Mouse (Mus musculus) cerebellum, postnatal 10 days (tissue): ENCODE results near the gene Gyg.

ENCODE experiments used
- DNase-seq, 2 experiments: peaks; one replicate each; pipeline ENCODE4 v3.0.0; 2021; ENCODE audit warnings: mixed read lengths in 2 of 2

The Gyg gene

GRCm38 (mm10) chr3:20154531-20155367, at the start of gene Gyg:
TSS of gene Gyg (minus strand) at chr3:20155317.
- peak; percentile 49 to 61 for DNase-seq

- DNase-seq: peak; percentile 71 to 77
Measured at GRCm38 (mm10) chr3:20198869-20199268, 43.8 kb upstream of the Gyg start.

GRCm38 (mm10) chr3:20197878-20198277, 42.8 kb upstream of the Gyg start:
- DNase-seq: no peak

- DNase-seq: no peak
Measured at GRCm38 (mm10) chr3:20188976-20189675, 34.0 kb upstream of the Gyg start.

GRCm38 (mm10) chr3:20172394-20172793, 17.3 kb upstream of the Gyg start:
- DNase-seq: no peak

- DNase-seq: no peak
Measured at GRCm38 (mm10) chr3:20167487-20167886, 12.4 kb upstream of the Gyg start.

DNA sequence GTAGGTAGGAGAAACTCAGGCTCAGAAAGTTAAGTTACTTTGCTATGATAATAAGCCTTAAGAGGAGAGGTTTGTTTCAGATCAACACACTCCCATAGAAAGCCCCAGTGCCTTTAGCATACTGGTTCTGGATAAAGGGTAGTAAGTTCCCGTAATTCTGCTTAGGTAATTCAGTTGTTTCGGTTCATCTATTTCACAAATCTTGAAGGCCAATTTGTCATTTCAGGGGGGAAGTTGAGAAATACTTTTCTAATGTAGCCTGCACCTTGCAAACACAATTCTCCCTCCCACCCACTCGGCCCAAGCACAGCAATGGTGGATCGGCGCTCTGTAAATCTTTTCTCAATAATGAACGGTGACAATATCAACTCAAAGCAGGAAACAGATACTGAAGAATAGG, 359 bp upstream of the Gyg start:
- no peak for DNase-seq

GRCm38 (mm10) chr3:20151651-20152050, 3.5 kb downstream of the Gyg start:
- DNase-seq: no peak

DNA sequence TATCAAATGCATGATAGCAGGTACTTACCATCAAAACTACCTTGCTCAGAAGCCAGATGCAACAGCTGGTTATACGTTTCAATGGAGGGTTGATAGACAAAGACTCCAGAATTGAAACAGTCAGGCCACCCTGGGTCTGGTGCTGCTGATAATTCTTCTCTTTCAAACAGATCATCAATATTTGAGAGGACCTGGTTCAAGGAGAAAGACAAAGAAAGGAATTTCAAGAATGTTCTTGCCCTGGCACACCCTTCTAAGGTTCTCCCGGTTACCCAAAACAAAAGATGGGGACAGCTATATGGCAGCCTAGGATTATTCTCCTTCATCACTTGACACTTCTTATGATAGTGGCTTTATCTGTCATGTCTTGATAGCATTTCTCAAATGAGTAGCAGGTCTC, 4.6 kb downstream of the Gyg start:
- DNase-seq: no peak

- DNase-seq: no peak
Measured at GRCm38 (mm10) chr3:20147647-20148046, 7.5 kb downstream of the Gyg start.

DNA sequence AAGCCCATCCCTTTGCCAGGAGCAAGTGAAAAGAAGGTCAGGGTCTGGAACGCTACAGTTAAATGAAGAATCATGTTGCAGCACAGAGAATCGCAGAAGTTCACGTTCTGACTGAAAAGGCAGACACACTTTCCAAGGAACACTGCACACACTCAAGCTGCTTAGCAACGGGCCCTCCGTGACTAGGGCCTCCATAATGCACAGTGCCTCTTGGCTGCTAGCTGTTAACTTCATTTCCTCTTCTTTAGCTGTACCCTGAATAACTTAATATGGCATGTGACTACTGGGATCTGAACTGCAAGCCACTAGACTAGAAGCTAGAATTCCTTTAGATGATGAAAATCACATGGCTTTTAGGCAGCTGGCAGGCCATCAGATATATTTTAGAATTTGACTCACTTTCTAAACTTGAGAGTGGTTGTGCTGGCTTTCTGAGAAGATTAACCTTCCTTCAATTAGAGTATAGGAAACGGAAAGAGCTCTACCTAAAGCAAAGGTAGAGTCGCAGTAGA, 8.2 kb downstream of the Gyg start:
- DNase-seq: no peak

DNA sequence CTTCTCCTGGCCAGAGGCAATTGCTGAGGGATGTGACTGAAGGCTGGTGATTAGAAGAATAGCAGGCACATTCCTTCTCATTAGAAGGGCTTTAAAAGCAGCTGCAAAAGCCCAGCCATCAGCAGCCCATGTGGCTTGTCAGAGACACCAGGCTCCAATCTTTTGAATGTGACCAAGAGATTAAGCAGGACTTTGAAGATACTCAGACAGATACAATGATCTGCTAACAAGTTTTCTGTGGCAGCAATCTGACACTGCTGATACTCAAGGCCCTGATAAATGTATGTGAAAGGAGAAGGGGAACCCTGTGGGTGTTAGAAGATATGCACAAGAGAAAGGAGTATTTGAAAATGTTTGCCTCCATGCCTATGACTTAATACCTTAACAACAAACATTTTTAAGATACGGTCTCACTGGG, 9.4 kb downstream of the Gyg start:
- DNase-seq: no peak

- DNase-seq: no peak
Measured at GRCm38 (mm10) chr3:20144401-20144800, 10.7 kb downstream of the Gyg start.

GRCm38 (mm10) chr3:20143726-20144125, 11.4 kb downstream of the Gyg start:
- DNase-seq: no peak

DNA sequence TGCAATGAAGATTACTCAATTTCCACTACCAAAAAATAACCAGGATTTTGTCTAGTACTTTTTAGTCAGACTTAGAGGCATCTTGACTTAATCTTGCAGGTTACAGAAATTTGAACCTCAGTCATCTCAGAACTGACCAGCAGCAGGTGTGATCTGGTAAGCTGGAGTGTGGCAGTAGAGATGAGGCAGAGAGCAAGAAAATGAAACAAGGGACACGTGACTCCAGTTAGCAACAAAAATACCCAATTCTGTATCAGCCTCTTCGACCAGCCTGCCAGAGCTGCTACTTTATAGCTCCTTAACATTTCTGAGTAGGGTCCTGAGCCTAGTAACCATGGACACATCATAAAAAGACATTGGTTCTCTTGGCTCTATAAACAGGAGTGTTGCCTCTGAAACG, 12.5 kb downstream of the Gyg start:
- no peak for DNase-seq

GRCm38 (mm10) chr3:20142101-20142500, 13.0 kb downstream of the Gyg start:
- no peak for DNase-seq

DNA sequence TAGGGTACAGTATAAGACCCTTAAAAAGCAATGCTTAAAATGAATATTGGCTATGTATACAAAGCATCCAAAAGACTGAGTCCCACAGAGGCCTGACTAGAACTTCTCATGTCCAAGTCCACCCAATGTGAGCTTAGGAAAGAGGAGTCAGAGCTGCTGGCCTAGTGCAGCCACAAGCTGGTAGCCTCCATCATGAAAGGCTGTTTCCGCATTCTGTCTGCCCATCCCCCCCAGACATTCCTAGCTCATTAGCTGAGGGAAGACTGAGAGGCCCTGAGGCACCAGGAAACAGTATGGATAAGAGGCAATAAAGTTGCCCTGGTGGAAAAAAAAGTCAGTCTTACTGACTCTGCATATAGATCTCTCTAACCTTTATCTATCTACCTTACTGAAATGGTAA, 13.4 kb downstream of the Gyg start:
- DNase-seq: no peak

- DNase-seq: no peak
Measured at GRCm38 (mm10) chr3:20141240-20141639, 13.9 kb downstream of the Gyg start.

DNA sequence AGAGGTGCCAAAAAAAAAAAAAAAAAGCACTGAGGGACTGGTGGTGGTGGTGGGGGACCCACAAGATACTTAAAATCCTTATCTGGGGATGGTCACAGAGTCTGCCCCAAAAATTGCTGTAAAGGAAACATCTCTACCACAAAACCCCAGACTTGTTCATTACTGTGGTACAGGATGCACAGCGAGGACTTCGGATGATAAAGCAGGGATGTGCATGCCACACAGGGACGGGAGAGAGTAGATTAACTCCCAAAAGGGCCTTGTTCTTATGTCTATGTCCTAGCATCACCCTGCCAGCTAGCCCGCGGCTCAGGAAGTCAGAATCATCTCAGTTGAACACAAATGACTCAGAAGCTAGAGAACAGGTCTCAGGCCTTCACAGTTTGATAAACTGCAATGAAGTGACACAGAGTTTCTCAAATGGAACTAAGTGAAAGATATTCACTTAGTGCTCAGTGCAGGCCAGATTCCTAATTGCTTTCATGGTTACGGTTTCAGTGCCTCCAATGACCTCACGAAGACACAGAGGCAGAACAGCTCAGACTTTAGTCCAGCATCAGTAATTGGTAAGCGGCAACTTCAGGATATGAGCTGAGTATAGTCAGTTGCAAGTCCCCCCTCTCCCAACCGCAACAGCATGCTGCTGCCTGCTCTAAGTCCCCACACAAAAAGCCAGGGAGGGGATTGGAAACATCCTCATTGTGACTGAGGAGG, 18.1 kb downstream of the Gyg start:
- DNase-seq: no peak

- DNase-seq: no peak
Measured at GRCm38 (mm10) chr3:20134545-20134944, 20.6 kb downstream of the Gyg start.

DNA sequence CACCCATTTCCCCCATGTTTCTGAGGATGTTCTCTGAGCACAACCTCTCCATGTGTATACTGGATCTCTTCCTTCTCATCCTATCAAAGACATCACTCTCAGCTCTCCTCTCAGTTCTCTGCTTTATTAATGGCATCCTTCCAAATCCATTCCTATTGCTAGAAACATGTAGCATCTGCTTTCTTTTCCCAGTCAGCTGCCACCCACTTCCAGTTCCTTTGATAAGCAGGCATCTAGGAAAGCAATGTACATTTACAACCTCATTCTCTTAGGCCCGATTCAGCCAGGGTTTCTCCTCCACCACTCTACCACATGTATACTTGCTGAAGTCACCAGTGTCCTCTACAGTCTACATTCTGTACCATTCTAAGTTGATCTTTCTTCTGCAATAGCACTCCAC, 21.4 kb downstream of the Gyg start:
- DNase-seq: no peak

DNA sequence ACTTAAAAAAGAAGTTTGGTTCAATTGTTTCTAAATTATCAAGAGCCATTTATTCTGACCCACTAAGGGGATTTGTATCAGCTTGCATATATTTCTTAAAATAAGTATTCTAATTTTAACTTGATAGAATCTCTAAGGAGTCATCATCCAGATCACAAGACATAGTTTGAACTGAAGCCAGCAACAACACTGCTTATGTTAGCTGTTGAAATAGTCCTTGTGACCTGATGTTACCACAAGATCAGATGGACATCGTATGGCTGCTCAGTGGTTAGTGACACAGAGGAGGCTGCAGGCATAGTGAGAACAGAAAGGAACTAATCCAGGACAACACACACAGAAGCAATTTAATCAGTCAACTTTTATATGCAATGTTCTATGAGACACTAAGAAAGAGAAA, 22.4 kb downstream of the Gyg start:
- no peak for DNase-seq

GRCm38 (mm10) chr3:20131350-20131720, 23.8 kb downstream of the Gyg start:
- DNase-seq: no peak
